Mouse (Mus musculus) lung, embryonic 14.5 days (tissue): ENCODE measurements around the gene Rtkn2. TPM values are rescaled to one million over a fixed set of nuclear protein-coding genes. Genes with fewer than 3 reads are reported as not detected.

Experiments used
- ATAC-seq: fragments of 200-750 bp; cut with Nextera tagmentation; 2 replicates; pipeline ENCODE4 v1.8.0; 2017; ENCODE audit warnings: mild to moderate bottlenecking, moderate TSS enrichment, moderate library complexity; ENCODE audit not compliant: insufficient read depth
- DNase-seq: peaks from one replicate; pipeline ENCODE4 v3.0.0-alpha.2; 2015
- H3K27ac ChIP-seq: fragments of 300-500 bp; sonication (generic); 2 replicates; pipeline ENCODE4 v1.5.1; 2014; ENCODE audit warnings: low read depth, mild to moderate bottlenecking, moderate library complexity
- H3K27me3 ChIP-seq: fragments of 300-500 bp; sonication (generic); 2 replicates; pipeline ENCODE4 v1.6.1; 2014; ENCODE audit warnings: low read length, control low read depth; ENCODE audit not compliant: insufficient read depth
- H3K36me3 ChIP-seq: fragments of 300-500 bp; sonication (generic); 2 replicates; pipeline ENCODE4 v1.6.1; 2014; ENCODE audit warnings: control low read depth; ENCODE audit not compliant: insufficient read depth
- H3K4me1 ChIP-seq: fragments of 300-500 bp; sonication (generic); 2 replicates; pipeline ENCODE4 v1.6.1; 2014; ENCODE audit warnings: antibody characterized with exemption, control low read depth; ENCODE audit not compliant: insufficient read depth
- H3K4me2 ChIP-seq: fragments of 300-500 bp; sonication (generic); 2 replicates; pipeline ENCODE4 v1.6.1; 2014; ENCODE audit warnings: mild to moderate bottlenecking
- H3K4me3 ChIP-seq: fragments of 300-500 bp; sonication (generic); 2 replicates; pipeline ENCODE4 v1.5.1; 2014; ENCODE audit warnings: low read depth, low read length
- H3K9ac ChIP-seq: fragments of 300-500 bp; sonication (generic); 2 replicates; pipeline ENCODE4 v1.6.1; 2014
- H3K9me3 ChIP-seq: fragments of 300-500 bp; sonication (generic); 2 replicates; pipeline ENCODE4 v1.6.1; 2016; ENCODE audit warnings: low read depth, low read length, control low read depth
- CTCF ChIP-seq: IDR thresholded peaks from 2 replicates; pipeline ENCODE4 v1.5.1; 2016; ENCODE audit warnings: antibody characterized with exemption, low read depth
- WGBS: fragments of 180-500 bp; shearing (Covaris S2); extraction: QIAGEN DNeasy Blood & Tissue Kit; methylation state at CpG from one replicate; pipeline ENCODE4 v1.1.7; 2014; 5-methylcytosine and 5-hydroxymethylcytosine counted together
- polyA plus RNA-seq: library from polyadenylated mRNA; unstranded; fragments of >200 nt; fragmentation: Nextera tagmentation; extraction: Ambion mirVana; gene quantifications from 2 replicates; pipeline ENCODE4 v1.2.1, GENCODE M21; 2014

The Rtkn2 gene
- polyA plus RNA-seq, 1 experiment from 2014 or later: 16.0 TPM

GRCm38 (mm10) chr10:67995356-67995755 is 16.0 kb downstream of the Rtkn2 start:
- TF ChIP-seq CTCF: no peak
- Histone ChIP-seq H3K4me2 (no peak overlapping the region), H3K36me3 (0 out of 2 replicates have a peak, but pooled peaks cover 7% of the 10 kb centered on the region), H3K27ac (no peak overlapping the region), H3K9ac (no peak overlapping the region), H3K27me3 (no peaks in the 10 kb centered on the region), H3K9me3 (no peaks in the 10 kb centered on the region), H3K4me1 (no peaks in the 10 kb centered on the region), H3K4me3 (no peak overlapping the region)
- no peak for ATAC-seq
- DNase-seq: no peak
- 69% methylated on average over 12 of the region's 12 CpGs for WGBS

DNA sequence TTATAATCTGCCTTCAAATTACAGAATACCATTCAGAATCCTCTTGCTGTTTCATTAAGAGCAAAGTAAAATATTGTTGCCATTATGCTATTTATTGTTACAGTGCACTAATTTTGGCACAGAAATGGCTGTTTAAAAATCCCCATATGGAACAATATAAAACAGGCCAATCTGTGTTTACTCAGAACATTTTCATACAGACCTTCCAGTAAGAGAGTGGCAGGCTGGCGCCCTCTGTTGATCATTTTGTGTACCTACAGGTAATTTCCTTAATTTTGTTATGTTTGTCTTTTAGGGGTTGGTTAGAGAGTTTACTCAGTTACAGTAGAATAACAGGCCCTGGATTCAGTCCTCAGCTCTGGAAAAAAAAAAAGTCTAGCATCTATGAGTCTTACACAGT is 16.8 kb downstream of the Rtkn2 start:
- no peak for ATAC-seq
- 0 out of 2 replicates have a peak, but pooled peaks cover 4% of the 10 kb centered on the region for H3K36me3 ChIP-seq
- peak; percentile 81 for DNase-seq

DNA sequence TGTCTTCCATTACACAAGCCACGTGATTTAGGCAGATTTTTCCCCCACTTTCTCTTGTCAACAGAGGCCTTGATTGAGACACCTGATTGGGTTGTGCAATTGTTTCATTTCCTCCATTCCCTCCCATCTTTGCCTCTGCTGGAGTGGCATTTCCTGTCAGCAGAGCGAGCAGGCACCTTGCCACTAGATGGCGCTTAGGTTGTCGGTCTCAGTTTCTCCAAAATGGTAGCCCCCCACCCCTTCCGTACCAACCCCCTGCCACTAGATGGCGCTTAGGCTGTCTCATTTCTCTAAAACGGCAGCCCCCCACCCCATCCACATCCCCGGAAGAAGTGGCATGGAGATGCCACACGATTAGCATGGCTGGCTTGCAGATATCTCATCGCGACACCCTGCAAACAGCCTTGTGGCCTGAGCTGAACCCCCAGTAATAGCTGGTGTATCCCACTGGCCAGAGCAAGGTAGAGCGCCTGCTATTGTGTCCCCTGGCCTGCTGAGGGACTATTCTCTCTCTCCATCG is 18.8 kb downstream of the Rtkn2 start:
- peak; percentile 83 for DNase-seq
- Histone ChIP-seq H3K4me2 (no peak overlapping the region), H3K27me3 (no peaks in the 10 kb centered on the region), H3K36me3 (0 out of 2 replicates have a peak, but pooled peaks cover 5% of the 10 kb centered on the region), H3K4me1 (no peaks in the 10 kb centered on the region), H3K27ac (no peak overlapping the region; the same call in 1 of the 2 replicates), H3K4me3 (no peak overlapping the region), H3K9ac (no peak overlapping the region), H3K9me3 (no peaks in the 10 kb centered on the region)
- 29% methylated on average over 13 of the region's 13 CpGs for WGBS
- TF ChIP-seq CTCF: peak; percentile 88
- ATAC-seq: 0 out of 2 replicates have a peak, but pooled peaks have one; percentile 38

More for the DNA sequence above, 16.8 kb downstream of the Rtkn2 start:
- Histone ChIP-seq H3K27ac (no peak overlapping the region), H3K27me3 (no peaks in the 10 kb centered on the region), H3K4me1 (no peaks in the 10 kb centered on the region), H3K4me3 (no peak overlapping the region), H3K9ac (no peak overlapping the region), H3K4me2 (no peak overlapping the region), H3K9me3 (no peaks in the 10 kb centered on the region)
- TF ChIP-seq CTCF: peak; percentile 79
- 0% methylated on average over 1 of the region's 1 CpGs for WGBS

GRCm38 (mm10) chr10:67999170-67999569 is 19.8 kb downstream of the Rtkn2 start:
- Histone ChIP-seq H3K4me3 (no peak overlapping the region), H3K36me3 (0 out of 2 replicates have a peak, but pooled peaks cover 5% of the 10 kb centered on the region), H3K27me3 (no peaks in the 10 kb centered on the region), H3K9ac (no peak overlapping the region), H3K4me1 (peaks cover 7% of the 10 kb centered on the region; the same call in 1 of the 2 replicates), H3K9me3 (no peaks in the 10 kb centered on the region), H3K27ac (no peak overlapping the region), H3K4me2 (no peak overlapping the region)
- ATAC-seq (no peak), DNase-seq (no peak)
- WGBS: 75% methylated on average over 10 of the region's 10 CpGs
- TF ChIP-seq CTCF: no peak

GRCm38 (mm10) chr10:68001456-68001855 is 22.1 kb downstream of the Rtkn2 start:
- no peak overlapping the region for H3K27ac ChIP-seq
- no peak overlapping the region for H3K4me3 ChIP-seq
- peaks cover 11% of the 10 kb centered on the region; the same call in 1 of the 2 replicates for H3K4me1 ChIP-seq
- TF ChIP-seq CTCF: peak; percentile 42; the same call in 1 of the 2 replicates
- H3K36me3 ChIP-seq: 0 out of 2 replicates have a peak, but pooled peaks cover 6% of the 10 kb centered on the region
- WGBS: 84% methylated on average over 6 of the region's 6 CpGs
- DNase-seq: no peak
- ATAC-seq: no peak
- no peak overlapping the region for H3K4me2 ChIP-seq
- no peak overlapping the region for H3K9ac ChIP-seq
- no peaks in the 10 kb centered on the region for H3K9me3 ChIP-seq
- H3K27me3 ChIP-seq: no peaks in the 10 kb centered on the region

DNA sequence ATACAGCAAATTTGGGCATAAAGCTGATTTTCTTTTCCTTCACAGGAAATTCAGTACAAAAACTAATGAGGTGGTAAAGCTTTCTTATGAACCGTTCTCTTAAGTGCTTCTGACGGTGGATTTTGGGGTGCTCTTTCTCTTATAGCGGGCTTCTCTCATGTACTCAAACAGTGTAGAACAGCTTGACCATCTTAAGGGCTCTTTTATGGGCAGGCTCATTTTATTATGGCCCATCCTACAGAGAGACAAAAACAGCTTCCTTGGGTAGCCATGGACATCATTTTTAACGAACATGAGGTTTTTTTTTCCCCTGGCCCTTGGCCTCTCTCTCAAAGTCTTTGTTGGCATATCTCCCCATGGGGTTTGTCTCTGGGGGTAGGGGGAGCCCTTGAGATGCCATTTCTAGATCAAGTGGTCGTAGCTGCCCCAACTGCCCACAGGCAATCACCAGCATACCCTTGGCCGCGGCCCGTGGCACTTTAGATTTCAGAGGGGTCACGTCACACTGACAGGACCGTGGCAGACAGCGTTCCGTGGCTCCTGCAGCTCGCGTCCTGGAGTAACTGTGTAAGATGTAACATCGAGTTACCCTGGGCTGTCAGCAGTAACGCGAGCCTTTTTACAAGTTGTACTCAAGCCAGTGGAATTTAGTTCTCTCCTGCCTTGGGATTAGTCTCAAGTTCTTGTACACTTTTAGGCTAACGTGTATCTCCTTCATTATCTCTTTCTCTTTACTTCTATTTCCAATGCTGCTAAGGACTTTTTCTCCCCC is 24.5 kb downstream of the Rtkn2 start:
- TF ChIP-seq CTCF: 0 out of 2 replicates have a peak, but pooled peaks have one; percentile 10
- Histone ChIP-seq H3K27me3 (no peaks in the 10 kb centered on the region), H3K4me2 (peak overlapping the region; percentile 5; the same call in 1 of the 2 replicates), H3K9ac (no peak overlapping the region), H3K4me1 (peaks cover 11% of the 10 kb centered on the region; the same call in 1 of the 2 replicates), H3K36me3 (0 out of 2 replicates have a peak, but pooled peaks cover 7% of the 10 kb centered on the region), H3K27ac (peak overlapping the region; percentile 89), H3K4me3 (no peak overlapping the region), H3K9me3 (no peaks in the 10 kb centered on the region)
- ATAC-seq (peak; percentile 53), DNase-seq (peak; percentile 73)
- WGBS: 48% methylated on average over 18 of the region's 18 CpGs

DNA sequence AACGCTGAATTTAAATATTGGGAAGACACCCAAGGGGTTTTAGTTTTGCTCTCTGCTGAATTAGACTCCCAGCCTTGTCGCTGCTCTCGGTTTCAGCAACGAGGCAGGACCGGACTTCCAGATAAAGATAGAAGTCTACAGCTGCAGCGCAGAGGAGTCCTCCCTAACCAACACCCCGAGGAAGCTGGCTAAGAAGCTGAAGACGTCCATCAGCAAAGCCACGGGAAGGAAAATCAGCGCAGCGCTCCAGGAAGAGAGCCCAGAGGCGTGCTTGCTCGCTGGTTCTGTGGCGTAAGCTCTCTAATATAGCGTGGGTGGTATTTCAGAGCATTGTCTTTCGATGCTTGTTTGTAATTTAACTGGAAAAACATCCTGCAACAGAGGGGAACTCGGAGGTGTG is 26.0 kb downstream of the Rtkn2 start:
- Histone ChIP-seq H3K27ac (no peak overlapping the region), H3K27me3 (no peaks in the 10 kb centered on the region), H3K4me3 (no peak overlapping the region), H3K9ac (no peak overlapping the region), H3K4me2 (no peak overlapping the region), H3K4me1 (peaks cover 11% of the 10 kb centered on the region; the same call in 1 of the 2 replicates), H3K9me3 (no peaks in the 10 kb centered on the region), H3K36me3 (0 out of 2 replicates have a peak, but pooled peaks cover 7% of the 10 kb centered on the region)
- no peak for ATAC-seq
- 72% methylated on average over 17 of the region's 17 CpGs for WGBS
- no peak for TF ChIP-seq CTCF
- DNase-seq: peak; percentile 36
